Mouse (Mus musculus) NIH3T3 (cell line): Measurements from ENCODE around the gene Tut1.
A peak's percentile ranks its signal among the peaks of the same experiment; 100 is the strongest.

ENCODE experiments used
- DNase-seq: peaks from one replicate; pipeline ENCODE4 v3.0.0-alpha.2; 2012; ENCODE audit warnings: low read depth

Gene Tut1

DNA sequence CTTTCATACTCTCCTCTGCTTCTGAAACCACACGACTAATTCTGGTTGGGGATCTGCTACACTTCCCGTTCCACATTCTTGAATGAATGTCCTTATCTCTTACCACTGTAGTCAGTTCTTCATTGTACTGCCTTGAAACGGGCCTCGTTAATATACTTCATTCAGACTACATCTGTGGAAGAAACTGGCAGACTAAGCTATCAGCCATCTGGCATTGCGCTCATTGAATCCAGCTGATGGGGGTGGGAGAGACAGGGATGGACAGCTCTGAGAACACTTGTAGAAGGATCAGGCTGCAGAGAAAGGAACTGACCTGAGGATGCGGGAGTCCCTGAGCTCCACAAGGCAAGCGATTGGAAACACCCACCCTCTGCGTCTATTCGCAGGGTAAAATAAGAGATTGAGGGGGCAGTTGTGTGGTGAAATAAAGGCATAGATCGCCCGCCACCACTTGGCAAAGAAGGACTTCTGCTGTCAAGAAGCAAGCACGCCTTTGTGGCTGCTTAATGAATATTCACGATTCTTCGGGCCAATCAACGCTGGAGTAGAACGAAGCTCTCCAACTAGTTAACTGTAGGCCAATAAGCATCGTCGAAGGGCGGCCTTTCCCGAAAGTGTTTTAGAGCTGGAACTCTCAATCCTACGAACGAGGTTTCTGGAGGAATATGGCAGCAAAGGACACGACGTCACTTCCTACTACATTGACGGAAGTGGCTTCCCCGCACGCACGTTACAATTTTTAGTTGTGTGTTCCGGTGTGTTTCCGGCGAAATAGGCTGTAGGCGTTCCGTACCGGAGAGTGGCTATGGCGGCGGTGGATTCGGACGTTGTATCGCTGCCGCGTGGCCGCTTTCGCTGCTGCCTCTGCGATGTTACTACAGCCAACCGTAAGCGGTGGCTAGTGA, at the start of gene Tut1:
Tut1 (plus strand) TSS at position 713 of the 905 bp plus-strand sequence.
- DNase-seq: peak; percentile 98

DNA sequence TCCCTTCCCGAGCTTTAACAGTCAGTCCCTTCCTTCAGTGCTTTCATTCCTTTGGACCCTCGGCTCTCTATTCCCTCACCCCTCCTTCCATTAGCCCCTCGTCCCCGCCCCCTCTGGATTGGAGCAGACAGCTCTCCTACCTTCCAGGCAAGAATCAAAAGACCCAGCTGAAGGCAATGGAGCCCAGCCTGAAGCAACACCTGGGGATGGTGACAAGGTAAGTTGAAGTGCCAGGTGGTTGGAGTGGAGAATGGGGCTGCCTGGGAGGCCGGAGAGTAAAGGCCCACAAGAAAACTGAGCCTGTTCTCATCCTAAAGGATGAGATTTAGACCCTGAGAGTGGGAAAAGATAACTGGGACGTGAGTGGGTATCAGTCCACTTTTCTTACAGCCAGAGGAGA, 45.1 kb upstream of the Tut1 start:
- DNase-seq: no peak

DNA sequence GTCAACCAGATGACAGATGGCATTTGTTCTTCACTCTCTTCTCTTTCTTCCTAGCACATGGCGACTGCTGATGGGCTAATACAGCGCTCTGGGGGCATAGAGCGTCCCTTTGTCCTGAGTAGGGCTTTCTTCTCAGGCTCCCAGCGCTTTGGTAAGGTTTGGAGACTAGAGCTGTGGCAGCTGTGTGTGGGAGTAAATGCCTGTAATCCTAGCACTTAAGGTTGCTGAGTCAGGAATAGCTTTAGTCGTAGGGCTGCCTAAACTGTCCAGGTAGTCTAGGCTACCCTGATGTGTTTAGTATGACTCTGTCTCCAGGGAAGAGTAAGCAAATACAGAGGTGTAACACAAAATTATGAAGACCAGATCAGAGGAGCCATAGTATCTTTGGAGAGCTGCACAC, 41.8 kb upstream of the Tut1 start:
- DNase-seq: no peak

DNA sequence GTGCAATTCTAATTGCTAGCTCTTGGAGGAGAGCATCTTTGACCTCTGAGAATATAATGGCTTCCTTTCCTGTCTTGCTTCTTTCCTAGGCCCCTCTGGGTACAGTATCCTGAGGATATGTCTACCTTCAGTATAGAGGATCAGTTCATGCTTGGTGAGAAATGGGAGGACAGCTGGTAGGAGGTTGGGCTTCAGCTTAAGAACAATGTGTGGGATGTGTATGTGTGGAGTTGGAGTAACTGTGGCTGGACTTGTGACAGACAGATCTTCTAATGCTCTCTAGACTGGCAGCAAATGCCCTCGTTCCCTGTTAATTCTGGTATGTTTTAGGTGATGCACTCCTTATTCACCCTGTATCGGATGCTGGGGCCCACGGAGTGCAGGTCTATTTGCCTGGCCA, 39.4 kb upstream of the Tut1 start:
- no peak for DNase-seq

DNA sequence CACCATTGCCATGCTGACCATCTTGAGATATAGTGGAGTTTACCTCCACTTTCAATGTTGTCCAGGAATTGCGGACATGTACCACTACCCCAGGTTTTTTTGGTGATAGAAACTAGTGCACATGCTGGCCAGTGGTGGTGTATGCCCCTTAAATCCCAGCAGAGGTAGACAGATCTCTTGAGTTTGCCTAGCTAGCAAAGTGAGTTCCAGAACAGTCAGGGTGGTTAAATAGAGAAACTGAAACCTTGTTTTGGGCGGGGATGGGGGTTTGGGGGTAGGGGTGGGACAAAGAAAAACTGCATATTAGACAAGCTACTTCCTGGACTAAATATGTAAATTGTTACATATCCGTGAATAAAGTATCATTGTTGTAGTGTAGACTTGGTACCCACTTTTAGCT, 34.6 kb upstream of the Tut1 start:
- no peak for DNase-seq

DNA sequence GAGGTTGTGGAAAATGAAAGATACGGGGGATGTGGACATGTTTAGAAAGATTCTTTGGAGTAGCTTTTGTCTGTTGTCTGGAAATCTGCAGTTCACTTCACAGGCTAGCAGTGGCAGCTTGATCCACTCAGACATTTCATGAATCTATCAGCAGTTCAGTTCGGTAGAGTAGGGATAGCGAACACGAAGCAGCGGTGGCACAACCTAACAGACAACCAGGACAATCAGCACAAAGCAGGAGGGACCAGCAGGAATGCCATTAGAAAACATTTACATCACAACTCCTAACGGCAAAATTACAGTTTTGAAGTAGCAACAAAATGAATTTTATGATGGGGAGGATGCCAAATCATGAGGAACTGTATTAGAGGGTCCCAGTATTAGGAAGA, 34.0 kb upstream of the Tut1 start:
- peak; percentile 25 for DNase-seq

DNA sequence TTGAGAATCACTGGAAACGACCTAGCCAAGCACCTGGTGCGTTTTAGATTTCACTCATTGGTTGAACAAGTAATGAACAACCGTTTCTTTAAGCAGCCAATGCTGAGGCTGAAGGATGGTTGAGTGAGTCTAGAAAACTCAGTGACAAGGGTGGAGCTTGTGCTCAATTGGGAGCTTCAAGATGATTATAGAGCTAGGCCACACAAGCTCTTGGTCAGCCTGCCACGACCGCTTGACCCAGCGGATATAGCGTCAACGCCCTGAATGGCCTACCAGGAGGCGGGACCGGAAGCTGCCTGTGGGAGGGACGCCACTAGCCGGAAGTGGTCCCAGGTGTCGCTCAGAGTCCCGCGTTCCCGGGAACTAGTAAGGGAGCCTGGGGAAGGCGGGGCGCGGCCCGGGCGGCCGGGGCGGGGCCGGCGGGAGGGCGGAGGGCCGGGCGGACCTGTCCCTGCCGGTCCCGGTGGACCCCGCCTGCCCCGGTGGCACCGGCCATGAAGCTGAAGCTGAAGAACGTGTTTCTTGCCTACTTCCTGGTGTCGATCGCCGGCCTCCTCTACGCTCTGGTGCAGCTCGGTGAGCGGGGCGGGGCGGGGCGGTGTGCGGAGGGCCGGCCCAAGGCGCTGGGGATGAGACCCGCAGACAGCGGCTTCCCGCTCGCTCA, 33.4 kb upstream of the Tut1 start, which contains the start of gene B3gat3:
B3gat3 (plus strand) TSS at position 302 of the 664 bp plus-strand sequence.
- DNase-seq: peak; percentile 97

DNA sequence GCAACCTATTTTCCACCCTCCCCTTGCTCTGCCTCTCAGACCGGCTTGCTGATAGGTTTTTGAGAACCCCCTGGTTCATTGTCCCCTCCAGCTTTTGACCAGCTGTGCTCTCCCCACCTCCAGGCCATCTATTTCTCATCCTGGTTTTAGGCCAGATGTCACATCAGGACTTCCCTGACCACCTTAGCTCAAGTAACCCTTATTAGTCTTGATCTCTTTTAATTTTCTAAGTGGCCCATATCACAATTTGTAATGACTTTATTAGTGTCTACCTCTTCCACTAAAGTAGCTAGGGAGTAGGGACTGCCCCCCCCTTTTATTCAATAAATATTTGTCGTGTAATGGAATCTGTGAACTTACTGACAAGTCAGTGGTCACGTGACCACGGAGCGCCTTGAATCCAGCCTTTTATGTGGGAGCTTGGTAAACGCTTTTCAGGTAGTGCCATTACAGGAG, 32.8 kb upstream of the Tut1 start:
- peak; percentile 81 for DNase-seq

DNA sequence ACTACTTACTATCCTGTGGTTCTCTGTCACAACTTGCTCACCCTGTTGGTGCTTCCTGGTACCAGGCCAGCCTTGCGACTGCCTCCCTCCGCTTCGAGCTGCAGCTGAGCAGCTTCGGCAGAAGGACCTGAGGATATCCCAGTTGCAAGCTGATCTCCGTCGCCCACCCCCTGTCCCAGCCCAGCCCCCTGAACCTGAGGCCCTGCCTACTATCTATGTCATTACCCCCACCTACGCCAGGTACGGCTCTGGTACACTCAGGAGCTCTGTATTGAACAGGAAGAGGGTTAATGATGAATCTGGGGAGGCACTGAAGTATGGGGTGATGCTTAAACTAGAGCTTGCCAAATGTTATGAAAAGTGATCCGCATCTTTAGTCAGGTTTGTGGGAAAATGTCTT, 31.9 kb upstream of the Tut1 start:
- no peak for DNase-seq

DNA sequence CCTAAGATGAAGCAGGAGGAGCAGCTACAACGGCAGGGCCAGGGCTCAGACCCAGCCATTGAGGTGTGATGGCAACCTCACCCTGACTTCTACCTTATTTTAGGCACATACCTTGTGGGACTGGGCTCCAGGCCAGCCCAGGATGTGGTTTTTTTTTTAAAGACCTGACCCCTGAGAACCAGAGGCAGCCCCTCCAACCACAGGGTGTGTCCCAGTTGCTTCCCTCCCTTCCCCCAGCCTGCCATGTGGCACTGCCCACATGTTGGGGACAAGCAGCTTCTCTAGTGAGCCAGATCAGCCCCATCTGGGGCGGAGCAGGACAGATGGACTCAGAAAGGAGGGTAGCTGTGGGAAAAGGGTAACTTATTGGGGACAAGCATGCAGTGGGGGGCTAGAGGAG, 26.9 kb upstream of the Tut1 start:
- no peak for DNase-seq

DNA sequence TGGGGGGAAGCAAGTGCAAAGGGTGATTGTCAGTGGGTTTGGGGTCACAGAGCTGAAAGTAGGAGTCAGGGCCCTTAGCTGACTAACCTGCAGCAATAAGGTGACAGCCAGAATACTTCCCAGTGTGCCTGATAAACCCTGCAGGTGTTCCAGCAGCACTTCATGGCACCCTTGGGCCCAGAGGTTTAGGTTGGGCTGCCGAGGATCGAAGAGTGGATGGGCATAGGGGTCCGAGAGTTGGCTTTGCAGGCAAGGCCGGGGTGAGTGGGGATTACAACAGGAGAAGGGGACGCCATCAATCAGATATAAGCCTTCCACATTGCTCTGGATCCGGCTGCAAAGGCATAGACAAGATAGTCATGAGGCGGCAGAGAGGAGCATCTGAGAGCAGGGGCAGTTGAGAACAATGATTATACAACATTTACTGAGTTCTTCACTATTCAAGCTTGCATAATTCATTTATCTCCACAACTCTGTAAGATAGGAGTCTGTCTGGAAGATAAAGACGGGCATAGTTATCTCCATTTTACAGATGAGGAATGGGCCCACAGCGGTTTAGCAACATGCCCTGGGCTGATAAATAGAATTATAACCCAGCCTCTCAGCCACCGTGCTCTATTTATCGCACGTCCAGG, 25.6 kb upstream of the Tut1 start:
- no peak for DNase-seq

DNA sequence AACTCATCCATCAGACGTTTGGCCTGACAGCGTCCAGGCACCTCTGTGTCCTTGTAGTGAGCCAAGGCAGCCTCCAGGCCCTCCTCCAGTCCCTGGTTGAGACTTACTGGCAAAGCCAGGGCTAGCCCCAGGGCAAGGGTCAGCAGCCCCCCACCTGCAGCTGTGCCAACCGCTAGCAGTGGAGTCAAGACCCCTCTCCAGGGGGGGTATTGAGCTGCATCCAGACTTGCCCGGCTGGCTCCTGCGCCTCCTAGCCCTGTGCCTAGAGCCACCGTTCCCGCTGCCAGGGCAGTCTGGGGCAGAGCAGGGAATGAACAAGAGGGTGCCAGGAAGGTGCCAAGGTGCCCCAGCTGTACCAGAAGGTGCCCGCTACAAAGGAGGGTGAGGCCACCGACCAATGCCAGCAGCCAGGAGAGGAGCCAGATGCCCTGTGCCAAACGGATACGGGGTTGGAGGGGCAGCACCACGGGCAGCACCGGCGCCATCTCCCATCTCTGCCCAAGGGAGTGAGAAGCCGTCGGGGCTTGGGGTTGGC, 24.9 kb upstream of the Tut1 start:
- no peak for DNase-seq

DNA sequence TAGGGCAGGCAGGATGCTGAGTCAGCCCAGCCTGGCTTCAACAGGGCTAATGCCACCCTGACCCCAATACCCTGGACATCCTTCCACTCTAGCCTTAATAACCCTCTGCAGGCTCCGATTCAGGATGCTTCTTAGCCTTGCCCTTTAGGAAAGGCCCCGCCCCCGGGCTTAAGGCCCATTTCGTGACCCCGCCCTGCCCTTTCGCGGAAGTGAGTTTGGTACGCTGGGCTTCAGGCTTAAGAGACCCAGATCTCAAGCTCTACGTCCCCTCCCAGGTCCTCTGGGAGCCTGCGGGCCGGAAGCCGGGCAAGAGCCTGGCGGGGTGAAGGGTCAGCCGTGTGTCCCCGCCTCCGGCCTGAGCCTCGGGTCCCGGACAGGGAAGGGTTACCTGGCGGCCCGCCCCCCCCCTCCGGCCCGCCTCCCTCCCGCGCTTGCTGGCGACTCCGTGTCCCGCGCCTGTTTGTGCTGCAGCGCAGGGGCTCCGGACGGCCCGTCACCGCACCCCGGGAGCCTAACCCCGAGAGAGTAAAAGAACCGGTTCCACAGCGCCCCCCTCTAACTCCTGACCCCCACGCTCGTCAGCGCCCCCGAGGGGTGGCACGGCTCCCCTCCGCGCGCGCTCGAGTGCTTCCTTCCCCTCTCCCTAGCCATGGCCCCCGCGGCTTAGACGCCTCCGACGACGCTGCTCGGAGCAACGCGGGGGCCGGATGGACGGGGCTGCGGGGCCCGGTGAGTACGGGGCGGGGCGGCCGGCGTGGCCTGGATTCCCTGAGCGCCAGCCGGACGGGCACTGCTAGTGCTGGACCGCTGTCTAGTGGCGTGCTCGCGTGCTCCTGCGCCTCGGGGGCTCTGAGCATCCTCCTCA, 24.2 kb upstream of the Tut1 start, which contains the start of the genes Rom1 and Eml3:
Rom1 (minus strand) TSS at position 133 of the 865 bp plus-strand sequence.
Eml3 (plus strand) TSS at position 329 of the 865 bp plus-strand sequence.
- peak; percentile 82 for DNase-seq

DNA sequence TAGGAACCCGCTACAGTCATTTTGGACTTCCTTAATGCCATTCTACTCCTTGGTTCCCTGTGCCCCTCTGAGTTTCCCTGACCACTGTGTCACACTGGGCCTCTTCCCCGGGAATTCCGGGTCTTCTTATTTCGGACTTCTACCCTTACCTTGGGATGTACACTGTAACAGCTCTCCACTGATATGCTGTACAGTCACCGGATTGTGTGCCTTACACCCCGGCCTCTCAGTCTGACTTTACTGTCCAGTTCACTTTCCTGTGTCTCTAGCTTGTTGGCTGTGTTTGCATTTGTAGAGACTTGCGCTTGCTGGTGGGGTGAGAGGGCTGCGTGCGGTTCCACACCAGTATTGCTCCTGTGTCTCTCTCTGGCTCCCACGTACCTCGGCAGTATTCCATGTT, 23.5 kb upstream of the Tut1 start:
- DNase-seq: peak; percentile 44

DNA sequence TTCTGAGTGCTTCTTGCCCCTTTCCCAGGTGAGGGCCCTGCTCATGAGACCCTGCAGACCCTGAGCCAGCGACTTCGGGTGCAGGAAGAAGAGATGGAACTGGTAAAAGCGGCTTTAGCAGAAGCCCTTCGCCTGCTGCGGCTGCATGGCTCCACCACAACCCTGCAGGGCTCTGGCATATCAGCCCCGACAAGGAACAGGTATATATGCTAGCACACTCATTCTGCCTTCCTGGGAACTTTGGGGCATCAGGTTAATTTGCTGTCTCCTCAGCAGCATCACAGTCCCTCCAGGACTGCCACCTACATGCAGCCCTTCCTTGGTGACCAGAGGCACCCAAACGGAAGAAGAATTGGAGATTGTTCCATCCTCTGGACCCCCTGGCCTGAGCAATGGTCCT, 22.9 kb upstream of the Tut1 start:
- no peak for DNase-seq

DNA sequence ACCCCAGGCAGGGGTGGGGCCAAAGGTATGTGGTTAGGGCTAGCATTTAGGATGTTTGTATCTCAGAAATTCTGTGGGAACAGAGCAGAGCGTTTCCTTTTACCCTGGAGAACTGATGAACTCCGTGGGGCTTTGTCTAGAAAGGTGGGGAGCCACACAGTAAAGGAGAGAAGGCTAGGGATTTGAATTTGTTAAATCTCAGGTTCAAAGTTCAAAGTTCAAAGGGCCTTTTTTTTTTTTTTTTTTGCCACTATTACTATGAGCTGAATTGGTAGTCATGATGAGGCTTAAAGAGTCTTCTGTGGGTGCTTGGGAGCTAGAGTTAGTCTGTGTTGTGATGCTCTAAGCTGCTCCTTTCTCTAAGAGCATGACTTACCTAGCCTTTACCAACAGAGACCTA, 16.9 kb upstream of the Tut1 start:
- DNase-seq: no peak

DNA sequence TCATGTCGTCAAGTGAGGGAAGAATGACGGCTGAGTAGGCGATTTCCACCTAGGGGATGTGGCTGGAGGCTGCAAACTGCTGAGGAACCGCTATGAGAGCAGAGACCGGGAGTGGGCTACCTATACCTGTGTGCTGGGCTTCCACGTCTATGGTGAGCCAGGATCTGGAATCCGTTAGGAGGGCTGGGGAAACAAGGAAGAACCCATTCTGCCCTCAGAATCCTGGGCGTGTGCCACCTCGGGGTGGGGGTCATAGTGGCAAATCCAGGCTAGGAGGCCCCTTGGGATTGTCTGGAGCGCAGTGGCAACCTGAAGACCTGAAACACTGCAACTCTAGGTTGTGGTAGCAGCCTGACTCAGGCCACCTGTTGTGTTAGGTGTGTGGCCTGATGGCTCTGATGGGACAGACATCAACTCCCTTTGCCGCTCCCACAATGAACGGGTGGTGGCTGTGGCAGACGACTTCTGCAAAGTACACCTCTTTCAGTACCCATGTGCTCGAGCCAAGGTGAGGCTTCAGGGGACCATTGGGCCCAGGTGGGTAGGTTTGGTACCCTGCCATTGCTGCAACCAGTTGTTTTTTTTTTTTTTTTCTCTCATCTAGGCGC, 13.0 kb upstream of the Tut1 start:
- DNase-seq: no peak

DNA sequence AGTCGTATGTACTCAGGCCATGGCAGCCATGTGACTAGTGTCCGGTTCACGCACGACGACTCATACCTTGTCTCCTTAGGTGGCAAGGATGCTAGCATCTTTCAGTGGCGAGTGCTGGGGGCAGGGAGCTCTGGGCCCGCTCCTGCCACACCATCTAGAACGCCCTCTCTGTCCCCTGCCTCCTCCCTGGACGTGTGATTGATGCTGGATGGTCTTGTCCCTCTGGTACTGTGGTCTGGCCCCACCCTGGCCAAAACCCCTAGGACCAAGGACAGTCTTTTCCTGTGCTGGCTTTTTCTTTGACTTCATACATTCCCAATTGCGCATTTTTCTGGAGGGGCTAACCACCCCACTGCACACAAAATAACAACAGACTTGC, 12.5 kb upstream of the Tut1 start:
- DNase-seq: no peak

DNA sequence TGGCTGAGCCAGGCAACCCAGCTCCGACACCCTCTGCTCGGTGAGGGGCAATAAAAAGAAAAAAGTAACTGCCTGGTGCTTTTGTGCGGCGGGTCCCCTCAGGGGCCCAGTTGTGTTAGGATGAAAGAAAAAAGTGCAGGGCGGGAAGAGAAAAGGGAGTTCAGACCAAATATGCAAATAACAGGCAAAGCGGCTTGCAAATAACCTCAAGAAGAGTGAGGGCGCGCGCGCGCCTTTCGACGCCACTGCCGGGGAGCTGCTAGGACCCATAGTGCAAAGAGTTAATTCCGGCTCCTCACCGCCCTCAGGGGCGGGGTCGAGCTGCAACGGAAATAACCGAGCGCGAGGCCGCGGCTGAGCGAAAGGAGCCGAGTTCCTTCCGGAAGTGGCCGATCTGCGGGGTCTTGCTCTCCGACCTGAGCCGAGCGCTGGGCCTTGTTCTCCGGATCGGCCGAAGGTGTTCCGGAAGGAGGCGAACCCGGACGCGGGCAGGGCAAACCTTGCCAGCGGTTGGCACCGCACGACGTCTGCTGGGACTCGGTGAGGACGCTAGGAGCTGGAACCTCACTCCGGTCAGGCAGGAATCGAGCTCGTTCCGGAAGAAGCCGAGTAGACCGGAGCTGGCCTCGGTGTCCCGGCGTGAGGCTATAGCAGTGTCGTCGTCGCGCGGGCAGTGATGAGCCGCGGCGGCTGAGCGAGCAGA, 12.0 kb upstream of the Tut1 start, which contains the start of gene Mta2:
Mta2 (plus strand) TSS at position 361 of the 703 bp plus-strand sequence.
- peak; percentile 99 for DNase-seq

DNA sequence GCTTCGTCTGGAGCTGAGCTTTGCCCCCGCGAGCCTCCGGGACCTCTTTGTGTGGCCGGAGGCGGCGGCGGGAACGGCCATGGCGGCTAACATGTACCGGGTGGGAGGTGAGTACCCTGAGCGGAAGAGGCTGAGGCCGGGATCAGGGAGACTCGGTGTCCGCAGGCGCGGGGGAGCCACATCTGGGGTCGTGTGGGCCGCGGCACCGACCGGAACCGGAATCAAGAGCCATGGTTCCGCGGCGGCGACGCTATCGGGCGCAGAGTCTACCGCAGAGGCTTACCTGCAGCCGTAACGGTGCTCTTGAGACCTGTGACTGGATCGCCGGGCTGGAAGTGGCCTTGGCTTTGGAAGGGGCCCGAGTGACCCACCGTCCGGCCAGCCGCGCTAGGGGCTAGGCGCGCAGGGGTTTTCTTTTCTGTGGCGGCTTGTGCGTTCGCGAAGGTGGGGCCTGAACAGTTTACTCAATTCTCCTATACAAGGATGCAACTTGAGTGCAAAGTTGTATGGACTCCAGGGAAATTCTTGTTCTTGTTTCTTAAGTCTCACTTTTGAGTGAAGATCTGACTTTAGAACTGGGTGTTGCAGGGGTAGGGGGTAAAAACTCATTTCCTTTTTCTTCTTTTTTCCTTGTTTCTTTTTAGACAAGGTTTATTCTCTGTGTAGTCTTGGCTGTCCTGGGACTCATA, 11.2 kb upstream of the Tut1 start:
- peak; percentile 70 for DNase-seq
